Mouse (Mus musculus) adrenal gland, postnatal 25 days (tissue): Measurements from ENCODE around the gene Catsperd. TPM values are rescaled to one million over a fixed set of nuclear protein-coding genes. Genes with fewer than 3 reads are reported as not detected.

Experiments used
- total RNA-seq: library from RNA; stranded (reverse); gene quantifications from 2 replicates; pipeline ENCODE4 v1.2.3, GENCODE M21; 2021

Gene Catsperd
- total RNA-seq, 1 experiment from 2014 or later = 3.2 TPM

Other genes with a start within 250 kb of the Catsperd start
- 165 and 222 TPM in 2 replicates for gene Ptprs, start 151.7 kb upstream of the Catsperd start, total RNA-seq
- gene Znrf4, start 115.7 kb upstream of the Catsperd start, total RNA-seq = not detected in 2 replicates
- gene Gm20219, start 73.8 kb upstream of the Catsperd start, total RNA-seq = 0.76 and 1.1 TPM in 2 replicates
- 168 and 196 TPM in 2 replicates for gene Safb2, start 43.6 kb upstream of the Catsperd start, total RNA-seq
- gene Safb, start 43.3 kb upstream of the Catsperd start, total RNA-seq = 143 and 157 TPM in 2 replicates
- 303 and 325 TPM in 2 replicates for gene 2410015M20Rik, start 18.4 kb upstream of the Catsperd start, total RNA-seq
- gene Rpl36, start 14.7 kb upstream of the Catsperd start, total RNA-seq = 836 and 891 TPM in 2 replicates
- gene Lonp1, start 1.3 kb upstream of the Catsperd start, total RNA-seq = 540 and 560 TPM in 2 replicates
- gene Ranbp3, start 45.2 kb downstream of the Catsperd start, total RNA-seq = 79.7 and 80.3 TPM in 2 replicates
- 248 and 277 TPM in 2 replicates for gene Ndufa11, start 89.6 kb downstream of the Catsperd start, total RNA-seq
- gene Vmac, start 89.9 kb downstream of the Catsperd start, total RNA-seq = 27.1 and 29.1 TPM in 2 replicates
- 3.8 and 5.3 TPM in 2 replicates for gene Nrtn, start 129.4 kb downstream of the Catsperd start, total RNA-seq
- gene Dus3l, start 136.6 kb downstream of the Catsperd start, total RNA-seq = 41.9 and 47.4 TPM in 2 replicates
- 0.79 and 1.5 TPM in 2 replicates for gene Prr22, start 142.1 kb downstream of the Catsperd start, total RNA-seq
- gene Rfx2, start 202.9 kb downstream of the Catsperd start, total RNA-seq = 6.9 and 11.1 TPM in 2 replicates
- gene Acsbg2, start 246.3 kb downstream of the Catsperd start, total RNA-seq = 0.71 and 0.76 TPM in 2 replicates
- 5.4 and 8.9 TPM in 2 replicates for gene 1700061G19Rik, start 247.3 kb downstream of the Catsperd start, total RNA-seq